Mouse (Mus musculus): ENCODE measurements around the gene Eya4. TPM values are rescaled to one million over a fixed set of nuclear protein-coding genes. Genes with fewer than 3 reads are reported as not detected.

Gene Eya4
- total and polyA plus RNA-seq, 2 experiments from 2014 or later, result 0.48 to 0.95 TPM

GRCm38 (mm10) chr10:23080749-23081547 is 269.6 kb downstream of the Eya4 start:
- Histone ChIP-seq H3K36me3 (ENCODE audit: insufficient read depth) (no peaks in the 10 kb centered on the region), H3K4me1 (ENCODE audit: insufficient read depth) (no peaks in the 10 kb centered on the region), H3K9me3 (ENCODE audit: low read length) (no peaks in the 10 kb centered on the region), H3K27ac (ENCODE audit: low read depth, low read length) (no peak overlapping the region), H3K4me3 (ENCODE audit: low read depth, low read length) (no peak overlapping the region), H3K9ac (no peak overlapping the region), H3K27me3 (ENCODE audit: insufficient read depth, low read length) (no peaks in the 10 kb centered on the region), H3K4me2 (ENCODE audit: low read depth) (no peak overlapping the region)
- WGBS, result 37% methylated on average over 24 of the region's 24 CpGs
- ATAC-seq (peak; percentile 84), DNase-seq (peak; percentile 90)
- TF ChIP-seq CTCF (IDR thresholded peaks at IDR 0.05; ENCODE audit: low read depth), result peak; percentile 99

GRCm38 (mm10) chr10:23076691-23077385 is 273.7 kb downstream of the Eya4 start:
- no peaks in the 10 kb centered on the region for H3K27me3 ChIP-seq (ENCODE audit: insufficient read depth, low read length)
- TF ChIP-seq CTCF (IDR thresholded peaks at IDR 0.05; ENCODE audit: low read depth), result no peak
- H3K4me1 ChIP-seq (ENCODE audit: insufficient read depth), result no peaks in the 10 kb centered on the region
- H3K36me3 ChIP-seq (ENCODE audit: insufficient read depth), result no peaks in the 10 kb centered on the region
- no peak overlapping the region for H3K9ac ChIP-seq
- H3K4me3 ChIP-seq (ENCODE audit: low read depth, low read length), result no peak overlapping the region; the same call in 1 of the 2 replicates
- H3K9me3 ChIP-seq (ENCODE audit: low read length), result no peaks in the 10 kb centered on the region
- no peak overlapping the region for H3K27ac ChIP-seq (ENCODE audit: low read depth, low read length)
- WGBS, result 62% methylated on average over 21 of the region's 21 CpGs
- peak overlapping the region; percentile 29 for H3K4me2 ChIP-seq (ENCODE audit: low read depth)
- DNase-seq, result no peak
- ATAC-seq, result no peak

DNA sequence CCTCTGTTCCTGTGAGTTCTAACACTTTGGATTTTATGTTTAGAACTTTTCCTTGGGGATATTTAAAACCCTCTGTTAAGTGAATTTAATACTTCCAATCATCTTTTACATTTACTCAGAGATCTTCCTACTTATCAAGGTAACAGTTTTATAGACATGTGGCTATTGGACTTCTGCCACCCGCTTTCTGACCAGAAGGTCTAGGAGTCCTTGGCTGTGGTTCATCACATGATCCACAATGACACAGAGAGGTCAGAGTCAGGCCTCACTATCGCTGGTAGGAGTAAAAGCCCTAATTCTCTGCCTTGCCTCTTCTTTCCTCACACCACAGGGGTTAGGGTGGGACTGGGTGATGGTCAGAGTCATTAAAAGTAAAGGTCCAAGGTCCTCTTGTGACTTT is 277.2 kb downstream of the Eya4 start:
- Histone ChIP-seq H3K9ac (no peak overlapping the region), H3K36me3 (ENCODE audit: insufficient read depth) (no peaks in the 10 kb centered on the region), H3K4me3 (ENCODE audit: low read depth, low read length) (no peak overlapping the region), H3K27ac (ENCODE audit: low read depth, low read length) (no peak overlapping the region), H3K27me3 (ENCODE audit: insufficient read depth, low read length) (no peaks in the 10 kb centered on the region), H3K9me3 (ENCODE audit: low read length) (no peaks in the 10 kb centered on the region), H3K4me1 (ENCODE audit: insufficient read depth) (no peaks in the 10 kb centered on the region), H3K4me2 (ENCODE audit: low read depth) (no peak overlapping the region)
- TF ChIP-seq CTCF (IDR thresholded peaks at IDR 0.05; ENCODE audit: low read depth), result no peak
- DNase-seq (no peak), ATAC-seq (no peak)
- 71% methylated on average over 2 of the region's 2 CpGs for WGBS

DNA sequence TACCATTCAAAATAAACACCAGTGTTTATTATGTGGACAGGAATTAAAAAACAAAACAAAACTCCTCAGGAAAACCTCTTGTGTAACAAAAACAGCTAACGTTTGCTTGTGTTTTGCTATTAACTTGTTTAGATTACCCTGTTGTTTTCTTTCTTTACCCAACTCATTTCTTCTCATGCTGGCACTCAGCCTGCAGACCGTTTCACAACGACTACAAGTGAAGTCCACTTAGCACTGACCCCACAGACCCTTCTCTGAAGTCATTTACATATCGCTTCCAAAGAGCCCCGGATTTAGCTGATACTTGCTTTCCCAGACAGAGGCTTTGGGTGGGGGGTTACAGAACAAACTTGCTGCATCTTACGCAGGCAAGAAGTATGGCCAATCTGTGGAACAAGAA is 286.9 kb downstream of the Eya4 start:
- no peak overlapping the region for H3K4me2 ChIP-seq (ENCODE audit: low read depth)
- DNase-seq (no peak), ATAC-seq (no peak)
- WGBS, result 28% methylated on average over 6 of the region's 6 CpGs
- H3K9ac ChIP-seq, result no peak overlapping the region
- no peak for TF ChIP-seq CTCF (IDR thresholded peaks at IDR 0.05; ENCODE audit: low read depth)
- no peaks in the 10 kb centered on the region for H3K36me3 ChIP-seq (ENCODE audit: insufficient read depth)
- H3K4me3 ChIP-seq (ENCODE audit: low read depth, low read length), result no peak overlapping the region
- H3K27me3 ChIP-seq (ENCODE audit: insufficient read depth, low read length), result no peaks in the 10 kb centered on the region
- no peaks in the 10 kb centered on the region for H3K4me1 ChIP-seq (ENCODE audit: insufficient read depth)
- H3K27ac ChIP-seq (ENCODE audit: low read depth, low read length), result no peak overlapping the region
- H3K9me3 ChIP-seq (ENCODE audit: low read length), result no peaks in the 10 kb centered on the region

DNA sequence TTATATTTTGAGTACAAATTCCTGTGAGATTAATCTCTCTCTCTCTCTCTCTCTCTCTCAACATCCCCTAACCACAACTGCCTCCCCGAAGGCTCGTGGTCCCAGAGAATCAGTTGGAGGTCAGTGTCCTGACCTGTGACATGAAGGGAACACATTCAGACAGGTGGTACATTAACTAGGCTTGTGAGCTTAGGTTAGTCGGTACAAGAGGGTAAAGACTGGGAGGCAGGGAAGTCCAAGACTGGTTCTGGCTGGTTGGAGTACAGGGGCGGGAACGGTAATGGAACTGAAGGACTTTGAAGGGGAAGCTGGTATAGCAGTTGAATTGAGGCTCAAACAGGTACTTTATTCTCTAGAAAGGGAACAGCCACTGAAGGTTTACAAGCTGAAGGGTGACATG is 287.9 kb downstream of the Eya4 start:
- H3K4me2 ChIP-seq (ENCODE audit: low read depth), result no peak overlapping the region
- H3K36me3 ChIP-seq (ENCODE audit: insufficient read depth), result no peaks in the 10 kb centered on the region
- no peaks in the 10 kb centered on the region for H3K9me3 ChIP-seq (ENCODE audit: low read length)
- no peak overlapping the region for H3K27ac ChIP-seq (ENCODE audit: low read depth, low read length)
- no peak for TF ChIP-seq CTCF (IDR thresholded peaks at IDR 0.05; ENCODE audit: low read depth)
- DNase-seq (no peak), ATAC-seq (no peak)
- H3K4me3 ChIP-seq (ENCODE audit: low read depth, low read length), result no peak overlapping the region
- H3K9ac ChIP-seq, result no peak overlapping the region
- WGBS, result 83% methylated on average over 5 of the region's 5 CpGs
- no peaks in the 10 kb centered on the region for H3K27me3 ChIP-seq (ENCODE audit: insufficient read depth, low read length)
- H3K4me1 ChIP-seq (ENCODE audit: insufficient read depth), result no peaks in the 10 kb centered on the region

DNA sequence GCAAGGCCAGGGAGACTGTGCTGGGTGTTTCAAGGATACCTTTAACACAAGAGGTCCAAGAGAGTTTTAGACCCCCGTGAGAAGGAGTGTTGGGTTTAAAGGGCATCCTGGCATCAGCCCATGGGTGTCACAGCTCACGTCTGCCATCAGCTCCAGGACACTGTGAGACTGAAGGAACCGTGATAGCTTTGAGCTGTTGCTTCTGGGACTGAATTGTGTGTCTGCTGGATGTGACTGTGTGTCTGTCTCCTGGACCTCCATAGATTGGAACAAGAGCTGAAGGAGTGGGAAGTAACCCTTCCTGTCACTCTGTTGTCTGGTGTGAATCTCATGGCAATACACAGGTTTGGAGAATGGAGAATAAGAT is 289.9 kb downstream of the Eya4 start:
- DNase-seq (no peak), ATAC-seq (no peak)
- Histone ChIP-seq H3K9ac (no peak overlapping the region), H3K4me1 (ENCODE audit: insufficient read depth) (no peaks in the 10 kb centered on the region), H3K36me3 (ENCODE audit: insufficient read depth) (no peaks in the 10 kb centered on the region), H3K27ac (ENCODE audit: low read depth, low read length) (no peak overlapping the region), H3K4me3 (ENCODE audit: low read depth, low read length) (no peak overlapping the region), H3K27me3 (ENCODE audit: insufficient read depth, low read length) (no peaks in the 10 kb centered on the region), H3K4me2 (ENCODE audit: low read depth) (no peak overlapping the region), H3K9me3 (ENCODE audit: low read length) (no peaks in the 10 kb centered on the region)
- TF ChIP-seq CTCF (IDR thresholded peaks at IDR 0.05; ENCODE audit: low read depth), result no peak
- WGBS, result 88% methylated on average over 3 of the region's 3 CpGs

DNA sequence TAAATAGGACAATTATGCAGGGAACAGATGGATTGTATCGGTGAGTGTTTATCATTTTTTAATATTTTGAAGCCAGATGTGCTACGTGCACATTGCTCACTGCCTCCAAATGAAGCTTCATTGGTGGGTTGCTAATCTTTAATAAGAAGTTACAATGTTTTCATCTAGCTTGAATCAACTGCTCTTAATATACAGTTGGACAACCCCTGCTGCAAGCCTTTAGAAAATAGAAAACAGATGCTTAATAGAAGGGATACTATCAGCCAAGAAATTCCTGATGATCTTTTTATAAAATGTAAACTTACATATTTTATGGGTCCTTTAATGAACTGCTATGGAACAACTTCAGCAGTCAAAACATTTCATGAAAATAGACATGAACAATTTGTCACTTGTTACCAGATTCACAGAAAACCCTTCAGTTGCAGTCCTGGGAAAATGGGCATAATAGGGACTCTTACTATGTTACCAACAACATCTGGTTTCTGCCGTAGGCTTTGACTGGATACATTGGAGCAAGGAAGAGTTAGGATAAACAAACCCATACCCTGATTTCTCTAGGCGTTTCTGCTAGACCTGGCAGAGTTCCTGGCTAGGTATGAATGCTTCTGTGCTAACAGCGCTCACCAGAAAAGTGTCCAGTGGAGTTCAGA is 290.4 kb downstream of the Eya4 start:
- H3K9me3 ChIP-seq (ENCODE audit: low read length), result no peaks in the 10 kb centered on the region
- H3K4me2 ChIP-seq (ENCODE audit: low read depth), result no peak overlapping the region
- H3K4me1 ChIP-seq (ENCODE audit: insufficient read depth), result no peaks in the 10 kb centered on the region
- H3K27me3 ChIP-seq (ENCODE audit: insufficient read depth, low read length), result no peaks in the 10 kb centered on the region
- H3K27ac ChIP-seq (ENCODE audit: low read depth, low read length), result no peak overlapping the region
- TF ChIP-seq CTCF (IDR thresholded peaks at IDR 0.05; ENCODE audit: low read depth), result no peak
- H3K36me3 ChIP-seq (ENCODE audit: insufficient read depth), result no peaks in the 10 kb centered on the region
- WGBS, result 75% methylated on average over 5 of the region's 5 CpGs
- H3K4me3 ChIP-seq (ENCODE audit: low read depth, low read length), result no peak overlapping the region
- ATAC-seq, result no peak
- DNase-seq, result no peak
- no peak overlapping the region for H3K9ac ChIP-seq

All from forebrain, postnatal 0 days (tissue).